Mouse (Mus musculus) thymus, postnatal 25 days (tissue): ENCODE measurements around the gene Olfr55.
"Not testable (repeated sequence)": the region's sequence is repeated elsewhere in the genome, so short reads cannot be mapped to it uniquely, and the experiment has no call there.

Experiments
- DNase-seq: peaks from one replicate; pipeline ENCODE4 v3.0.0; 2022

The Olfr55 gene

DNA sequence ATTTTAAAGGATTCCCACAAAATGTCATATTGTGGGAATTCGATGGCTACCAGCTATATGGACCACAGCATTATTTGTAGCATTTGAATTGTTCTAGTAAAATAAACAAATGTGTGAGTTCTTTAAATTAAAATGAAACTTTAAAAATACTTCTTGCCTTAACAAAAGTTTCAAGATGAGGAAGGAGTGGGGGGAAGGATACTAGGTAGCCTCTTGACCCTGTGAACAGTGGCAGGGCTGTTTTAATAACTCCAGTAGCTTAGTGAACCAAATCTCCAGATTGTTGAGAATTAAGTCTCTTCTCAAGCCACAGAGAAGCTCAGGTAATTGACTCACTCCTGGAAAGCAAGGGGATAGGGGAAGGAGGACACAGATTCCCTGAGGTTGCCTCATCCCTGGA, at the start of gene Olfr55:
Gene Olfr55, plus strand, starts transcription at position 301 of the 400 bp plus-strand sequence.
- not testable (repeated sequence) for DNase-seq

DNA sequence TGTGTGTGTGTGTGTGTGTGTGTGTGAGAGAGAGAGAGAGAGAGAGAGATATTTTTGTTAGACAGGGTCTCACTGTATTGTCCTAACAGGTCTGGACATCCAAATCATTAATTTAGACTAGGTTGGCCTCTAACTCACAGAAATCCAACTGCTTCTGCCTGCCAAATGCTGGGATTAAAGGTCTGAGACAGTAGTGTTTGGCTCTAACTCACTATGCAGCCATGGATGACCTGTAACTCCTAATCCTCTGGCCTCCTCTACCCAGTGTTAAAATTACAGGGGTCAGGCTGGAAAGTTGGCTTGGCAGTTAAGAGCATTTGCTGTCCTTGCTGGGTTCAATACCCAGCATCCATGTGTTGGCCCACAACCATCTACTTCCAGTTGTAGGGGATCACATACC, 43.7 kb upstream of the Olfr55 start:
- DNase-seq = no peak

DNA sequence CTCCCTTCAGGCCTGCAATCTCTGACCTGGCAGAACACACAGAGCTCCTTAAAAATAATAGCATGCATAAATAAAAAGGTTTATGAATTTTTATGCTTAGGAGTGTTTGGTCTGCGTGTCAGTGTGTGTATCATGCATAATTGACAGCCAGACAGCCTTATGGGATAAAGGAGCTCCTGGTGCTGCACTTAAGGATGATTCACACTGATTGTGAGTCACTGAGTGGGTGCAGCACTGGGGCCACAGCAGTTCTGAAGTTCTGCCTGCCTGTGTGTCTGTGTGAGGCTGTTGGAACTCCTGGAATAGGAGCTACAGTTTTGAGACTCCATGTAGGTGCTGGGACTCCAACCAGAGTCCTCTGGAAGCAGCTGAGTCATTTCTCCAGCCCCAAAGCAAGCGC, 42.0 kb upstream of the Olfr55 start:
- no peak for DNase-seq

DNA sequence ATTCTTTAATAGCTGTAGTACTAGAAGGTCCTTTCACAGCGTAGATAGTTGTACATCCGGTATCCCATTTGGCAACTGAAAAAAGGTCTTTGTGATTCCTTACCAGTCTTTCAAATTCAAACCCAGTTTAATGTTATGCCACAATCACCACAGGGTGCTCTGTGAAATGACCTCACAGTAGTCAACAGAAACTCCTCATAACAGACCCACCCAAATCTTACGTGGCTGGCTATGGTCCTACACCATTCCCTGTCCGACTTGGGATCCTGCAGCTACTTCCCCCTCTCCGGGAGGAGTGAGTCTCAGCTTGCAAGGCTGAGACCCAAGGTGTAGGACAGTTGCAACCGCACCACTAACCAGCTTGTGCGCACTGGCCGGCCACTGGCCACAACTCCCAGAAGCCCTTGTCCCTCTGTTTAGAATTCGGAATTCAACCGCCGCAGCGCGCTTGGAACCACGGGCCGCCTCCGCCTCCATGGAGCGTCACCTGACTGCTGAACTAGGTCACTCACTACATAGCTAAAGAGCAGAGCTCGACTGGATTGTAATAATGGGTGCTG, 28.9 kb upstream of the Olfr55 start, which contains the start of gene Morc2b:
Gene Morc2b, minus strand, starts transcription at position 423 of the 560 bp plus-strand sequence.
- no peak for DNase-seq

DNA sequence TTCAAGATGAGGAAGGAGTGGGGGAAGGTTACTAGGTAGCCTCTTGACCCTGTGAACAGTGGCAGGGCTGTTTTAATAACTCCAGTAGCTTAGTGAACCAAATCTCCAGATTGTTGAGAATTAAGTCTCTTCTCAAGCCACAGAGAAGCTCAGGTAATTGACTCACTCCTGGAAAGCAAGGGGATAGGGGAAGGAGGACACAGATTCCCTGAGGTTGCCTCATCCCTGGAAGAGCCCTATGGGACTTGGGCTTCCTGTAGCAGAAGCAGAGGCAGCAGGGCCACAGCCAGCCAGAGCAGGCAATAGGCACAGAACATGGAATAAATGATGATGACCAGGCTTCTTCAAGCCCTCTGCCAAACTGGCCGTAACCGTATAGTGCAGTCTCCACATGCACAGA, 22.8 kb downstream of the Olfr55 start, which contains the start of gene Olfr239:
Gene Olfr239, plus strand, starts transcription at position 301 of the 400 bp plus-strand sequence.
- DNase-seq = not testable (repeated sequence)

DNA sequence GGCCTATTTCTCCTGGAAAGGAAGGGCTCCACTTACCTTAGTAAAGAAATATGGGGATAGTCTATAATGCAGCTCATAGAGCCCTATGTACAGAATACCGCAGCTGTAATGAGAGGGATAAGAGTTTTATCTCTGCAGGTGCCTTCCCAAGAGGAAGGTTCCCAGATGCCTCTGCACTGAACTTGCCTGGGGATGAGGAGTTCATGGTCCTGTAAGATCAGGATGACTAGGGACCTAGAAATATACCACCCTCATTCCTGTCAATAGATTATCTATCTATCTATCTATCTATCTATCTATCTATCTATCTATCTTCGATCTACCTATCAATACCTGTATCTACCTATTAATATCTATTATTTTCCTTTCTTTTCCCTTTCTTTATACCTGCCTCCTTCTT, 53.3 kb downstream of the Olfr55 start, which contains the start of gene Olfr1564:
Gene Olfr1564, minus strand, starts transcription at position 101 of the 400 bp plus-strand sequence.
- no peak for DNase-seq
